Mouse (Mus musculus) lung, adult 18-20 months (tissue): ENCODE measurements around the gene Olfr573-ps1.

ENCODE experiments used
- DNase-seq, 2 experiments: peaks; one replicate each; pipeline ENCODE4 v3.0.0; 2022; ENCODE audit warnings: mixed read lengths in 2 of 2

Gene Olfr573-ps1

GRCm38 (mm10) chr7:102942475-102942874 is at the start of gene Olfr573-ps1:
TSS of gene Olfr573-ps1 (minus strand) at chr7:102942575.
- no peak for DNase-seq

GRCm38 (mm10) chr7:102989224-102989623 is 46.8 kb upstream of the Olfr573-ps1 start, which contains the start of gene Olfr578:
TSS of gene Olfr578 (minus strand) at chr7:102989324.
- no peak for DNase-seq

GRCm38 (mm10) chr7:102975843-102976242 is 33.5 kb upstream of the Olfr573-ps1 start, which contains the start of gene Olfr577:
TSS of gene Olfr577 (minus strand) at chr7:102975943.
- no peak for DNase-seq

- no peak for DNase-seq
These were observed 32.0 kb upstream of the Olfr573-ps1 start for GRCm38 (mm10) chr7:102974399-102974798.

GRCm38 (mm10) chr7:102962360-102962759 is 20.0 kb upstream of the Olfr573-ps1 start, which contains the start of gene Olfr576:
TSS of gene Olfr576 (plus strand) at chr7:102962660.
- DNase-seq = no peak

GRCm38 (mm10) chr7:102958593-102958992 is 16.2 kb upstream of the Olfr573-ps1 start, which contains the start of gene Olfr575:
TSS of gene Olfr575 (minus strand) at chr7:102958775.
- no peak for DNase-seq

- DNase-seq = no peak
These were observed 15.8 kb upstream of the Olfr573-ps1 start for GRCm38 (mm10) chr7:102958137-102958536.

GRCm38 (mm10) chr7:102950732-102951131 is 8.4 kb upstream of the Olfr573-ps1 start:
- no peak for DNase-seq

- no peak for DNase-seq
These were observed 5.8 kb upstream of the Olfr573-ps1 start, which contains the start of gene Olfr574 for GRCm38 (mm10) chr7:102948167-102948566. TSS of gene Olfr574 (plus strand) at chr7:102948467.

GRCm38 (mm10) chr7:102943417-102943816 is 1.0 kb upstream of the Olfr573-ps1 start:
- DNase-seq = no peak

- no peak for DNase-seq
These were observed 15.3 kb downstream of the Olfr573-ps1 start for GRCm38 (mm10) chr7:102927105-102927504.

GRCm38 (mm10) chr7:102924109-102924508 is 18.3 kb downstream of the Olfr573-ps1 start, which contains the start of gene Olfr572:
TSS of gene Olfr572 (plus strand) at chr7:102924409.
- no peak for DNase-seq

GRCm38 (mm10) chr7:102919632-102920031 is 22.7 kb downstream of the Olfr573-ps1 start:
- peak in 1 of 2 experiments; percentile 1 for DNase-seq

GRCm38 (mm10) chr7:102917032-102917875 is 25.1 kb downstream of the Olfr573-ps1 start, which contains the start of gene Olfr571:
TSS of gene Olfr571 (minus strand) at chr7:102917536.
- no peak for DNase-seq

- no peak for DNase-seq
These were observed 26.0 kb downstream of the Olfr573-ps1 start for GRCm38 (mm10) chr7:102916405-102916804.

- no peak for DNase-seq
These were observed 27.1 kb downstream of the Olfr573-ps1 start for GRCm38 (mm10) chr7:102915261-102915660.
